Mouse (Mus musculus): ENCODE measurements around the gene Acp7. TPM values are rescaled to one million over a fixed set of nuclear protein-coding genes. Genes with fewer than 3 reads are reported as not detected.
A peak's percentile ranks its signal among the peaks of the same experiment; 100 is the strongest.

Acp7 gene
- polyA plus RNA-seq, 1 experiment from 2014 or later = 0.29 TPM

- peak overlapping the region; percentile 20; the same call in 1 of the 2 replicates for H3K27ac ChIP-seq (replicated peaks)
- H3K9ac ChIP-seq = no peak overlapping the region
- no peak for ATAC-seq (ENCODE audit: low FRiP score, low read depth)
- H3K27me3 ChIP-seq = no peaks in the 10 kb centered on the region
- peaks cover 11% of the 10 kb centered on the region for H3K4me1 ChIP-seq (replicated peaks)
- 61% methylated on average over 12 of the region's 12 CpGs for WGBS
- peaks cover 15% of the 10 kb centered on the region for H3K36me3 ChIP-seq
- no peaks in the 10 kb centered on the region for H3K9me3 ChIP-seq
- H3K4me2 ChIP-seq = no peak overlapping the region
- H3K4me3 ChIP-seq = no peak overlapping the region
Measured at GRCm38 (mm10) chr7:28570291-28570981, 60.7 kb downstream of the Acp7 start.

GRCm38 (mm10) chr7:28568253-28568652 lies 62.9 kb downstream of the Acp7 start:
- Histone ChIP-seq H3K4me1 (replicated peaks) (peaks cover 11% of the 10 kb centered on the region), H3K36me3 (peaks cover 18% of the 10 kb centered on the region), H3K27ac (replicated peaks) (no peak overlapping the region), H3K27me3 (no peaks in the 10 kb centered on the region), H3K4me2 (no peak overlapping the region), H3K9me3 (no peaks in the 10 kb centered on the region), H3K9ac (no peak overlapping the region), H3K4me3 (no peak overlapping the region)
- no peak for ATAC-seq (ENCODE audit: low FRiP score, low read depth)

GRCm38 (mm10) chr7:28567539-28567938 lies 63.6 kb downstream of the Acp7 start:
- WGBS = 93% methylated on average over 4 of the region's 4 CpGs
- no peaks in the 10 kb centered on the region for H3K27me3 ChIP-seq
- no peak overlapping the region for H3K9ac ChIP-seq
- H3K4me1 ChIP-seq (replicated peaks) = peaks cover 11% of the 10 kb centered on the region
- ATAC-seq (ENCODE audit: low FRiP score, low read depth) = no peak
- no peak overlapping the region for H3K27ac ChIP-seq (replicated peaks)
- H3K36me3 ChIP-seq = peaks cover 18% of the 10 kb centered on the region
- no peaks in the 10 kb centered on the region for H3K9me3 ChIP-seq
- no peak overlapping the region for H3K4me3 ChIP-seq
- no peak overlapping the region for H3K4me2 ChIP-seq

GRCm38 (mm10) chr7:28565407-28565806 lies 65.7 kb downstream of the Acp7 start:
- H3K9ac ChIP-seq = no peak overlapping the region
- H3K36me3 ChIP-seq = peaks cover 18% of the 10 kb centered on the region
- H3K4me1 ChIP-seq (replicated peaks) = peaks cover 3% of the 10 kb centered on the region; the same call in 1 of the 2 replicates
- no peak overlapping the region for H3K27ac ChIP-seq (replicated peaks)
- ATAC-seq (ENCODE audit: low FRiP score, low read depth) = no peak
- H3K4me3 ChIP-seq = no peak overlapping the region
- H3K27me3 ChIP-seq = no peaks in the 10 kb centered on the region
- 70% methylated on average over 5 of the region's 5 CpGs for WGBS
- no peak overlapping the region for H3K4me2 ChIP-seq
- H3K9me3 ChIP-seq = no peaks in the 10 kb centered on the region

GRCm38 (mm10) chr7:28562951-28563350 lies 68.2 kb downstream of the Acp7 start:
- H3K9me3 ChIP-seq = no peaks in the 10 kb centered on the region
- no peak overlapping the region for H3K9ac ChIP-seq
- H3K27me3 ChIP-seq = no peaks in the 10 kb centered on the region
- no peak overlapping the region for H3K4me2 ChIP-seq
- no peak for ATAC-seq (ENCODE audit: low FRiP score, low read depth)
- WGBS = 95% methylated on average over 13 of the region's 13 CpGs
- H3K4me1 ChIP-seq (replicated peaks) = no peaks in the 10 kb centered on the region
- H3K36me3 ChIP-seq = peaks cover 32% of the 10 kb centered on the region
- H3K4me3 ChIP-seq = no peak overlapping the region
- H3K27ac ChIP-seq (replicated peaks) = no peak overlapping the region

- no peak overlapping the region for H3K9ac ChIP-seq
- no peaks in the 10 kb centered on the region for H3K9me3 ChIP-seq
- H3K4me2 ChIP-seq = no peak overlapping the region
- no peak for ATAC-seq (ENCODE audit: low FRiP score, low read depth)
- peaks cover 26% of the 10 kb centered on the region for H3K36me3 ChIP-seq
- no peak overlapping the region for H3K27ac ChIP-seq (replicated peaks)
- no peaks in the 10 kb centered on the region for H3K27me3 ChIP-seq
- H3K4me3 ChIP-seq = no peak overlapping the region
- WGBS = 85% methylated on average over 13 of the region's 13 CpGs
- H3K4me1 ChIP-seq (replicated peaks) = no peaks in the 10 kb centered on the region
Measured at GRCm38 (mm10) chr7:28562371-28562770, 68.8 kb downstream of the Acp7 start.

- Histone ChIP-seq H3K27me3 (no peaks in the 10 kb centered on the region), H3K27ac (replicated peaks) (no peak overlapping the region), H3K9me3 (no peaks in the 10 kb centered on the region), H3K36me3 (peaks cover 22% of the 10 kb centered on the region), H3K4me1 (replicated peaks) (no peaks in the 10 kb centered on the region), H3K9ac (no peak overlapping the region), H3K4me2 (no peak overlapping the region), H3K4me3 (no peak overlapping the region)
- 87% methylated on average over 11 of the region's 11 CpGs for WGBS
- no peak for ATAC-seq (ENCODE audit: low FRiP score, low read depth)
Measured at GRCm38 (mm10) chr7:28561967-28562366, 69.2 kb downstream of the Acp7 start.

- Histone ChIP-seq H3K9me3 (no peaks in the 10 kb centered on the region), H3K27me3 (no peaks in the 10 kb centered on the region), H3K4me3 (no peak overlapping the region), H3K4me2 (no peak overlapping the region), H3K27ac (replicated peaks) (no peak overlapping the region), H3K36me3 (peaks cover 17% of the 10 kb centered on the region; the same call in 1 of the 2 replicates), H3K4me1 (replicated peaks) (no peaks in the 10 kb centered on the region), H3K9ac (no peak overlapping the region)
- ATAC-seq (ENCODE audit: low FRiP score, low read depth) = no peak
- 93% methylated on average over 10 of the region's 10 CpGs for WGBS
Measured at GRCm38 (mm10) chr7:28560856-28561255, 70.3 kb downstream of the Acp7 start.

- H3K36me3 ChIP-seq = peaks cover 14% of the 10 kb centered on the region; the same call in 1 of the 2 replicates
- H3K27ac ChIP-seq (replicated peaks) = no peak overlapping the region
- WGBS = 61% methylated on average over 4 of the region's 4 CpGs
- no peaks in the 10 kb centered on the region for H3K27me3 ChIP-seq
- ATAC-seq (ENCODE audit: low FRiP score, low read depth) = no peak
- H3K4me1 ChIP-seq (replicated peaks) = no peaks in the 10 kb centered on the region
- no peaks in the 10 kb centered on the region for H3K9me3 ChIP-seq
- H3K9ac ChIP-seq = no peak overlapping the region
- no peak overlapping the region for H3K4me2 ChIP-seq
- no peak overlapping the region for H3K4me3 ChIP-seq
Measured at GRCm38 (mm10) chr7:28558486-28558885, 72.6 kb downstream of the Acp7 start.

GRCm38 (mm10) chr7:28557708-28558107 lies 73.4 kb downstream of the Acp7 start:
- ATAC-seq (ENCODE audit: low FRiP score, low read depth) = no peak
- no peak overlapping the region for H3K4me3 ChIP-seq
- H3K9me3 ChIP-seq = no peaks in the 10 kb centered on the region
- no peak overlapping the region for H3K9ac ChIP-seq
- no peak overlapping the region for H3K4me2 ChIP-seq
- H3K4me1 ChIP-seq (replicated peaks) = no peaks in the 10 kb centered on the region
- no peaks in the 10 kb centered on the region for H3K27me3 ChIP-seq
- no peak overlapping the region for H3K27ac ChIP-seq (replicated peaks)
- H3K36me3 ChIP-seq = peaks cover 14% of the 10 kb centered on the region; the same call in 1 of the 2 replicates
- 82% methylated on average over 6 of the region's 6 CpGs for WGBS

Small RNA genes within 50 kb of the gene (microRNA-seq; reads per million reads assigned to microRNA genes)
- gene Mir7049 = not detected

Other genes with a start within 250 kb of the Acp7 start
- 46.1 and 46.6 TPM in 2 replicates for gene Med29, start 238.6 kb downstream of the Acp7 start, polyA plus RNA-seq (2015; fragmentation: Nextera tagmentation; extraction: Ambion mirVana)
- 93.3 and 96.8 TPM in 2 replicates for gene Paf1, start 238.4 kb downstream of the Acp7 start, polyA plus RNA-seq (2015; fragmentation: Nextera tagmentation; extraction: Ambion mirVana)
- gene Gmfg, start 193.9 kb downstream of the Acp7 start, polyA plus RNA-seq (2015; fragmentation: Nextera tagmentation; extraction: Ambion mirVana) = 4.1 and 4.9 TPM in 2 replicates
- 20.3 and 25.5 TPM in 2 replicates for gene Lrfn1, start 179.4 kb downstream of the Acp7 start, polyA plus RNA-seq (2015; fragmentation: Nextera tagmentation; extraction: Ambion mirVana)
- gene Ifnl2, start 120.9 kb downstream of the Acp7 start, polyA plus RNA-seq (2015; fragmentation: Nextera tagmentation; extraction: Ambion mirVana) = not detected in 2 replicates
- not detected in 2 replicates for gene Ifnl3, start 108.5 kb downstream of the Acp7 start, polyA plus RNA-seq (2015; fragmentation: Nextera tagmentation; extraction: Ambion mirVana)
- not detected in 2 replicates for gene Sycn, start 90.4 kb downstream of the Acp7 start, polyA plus RNA-seq (2015; fragmentation: Nextera tagmentation; extraction: Ambion mirVana)
- 0.19 TPM in 1 of 2 replicates, not detected in the other for gene Nccrp1, start 84.1 kb downstream of the Acp7 start, polyA plus RNA-seq (2015; fragmentation: Nextera tagmentation; extraction: Ambion mirVana)
- 23.3 and 28.1 TPM in 2 replicates for gene Samd4b, start 33.2 kb downstream of the Acp7 start, polyA plus RNA-seq (2015; fragmentation: Nextera tagmentation; extraction: Ambion mirVana)
- gene Pak4, start 33.1 kb downstream of the Acp7 start, polyA plus RNA-seq (2015; fragmentation: Nextera tagmentation; extraction: Ambion mirVana) = 20.2 TPM in 2 replicates
- 10.1 and 13.4 TPM in 2 replicates for gene Fbxo27, start 61.5 kb upstream of the Acp7 start, polyA plus RNA-seq (2015; fragmentation: Nextera tagmentation; extraction: Ambion mirVana)
- gene Fbxo17, start 85.5 kb upstream of the Acp7 start, polyA plus RNA-seq (2015; fragmentation: Nextera tagmentation; extraction: Ambion mirVana) = 4.1 and 5.2 TPM in 2 replicates
- gene Mrps12, start 110.5 kb upstream of the Acp7 start, polyA plus RNA-seq (2015; fragmentation: Nextera tagmentation; extraction: Ambion mirVana) = 113 TPM in 2 replicates
- gene Sars2, start 110.7 kb upstream of the Acp7 start, polyA plus RNA-seq (2015; fragmentation: Nextera tagmentation; extraction: Ambion mirVana) = 19.5 TPM in 2 replicates
- 0.54 and 0.71 TPM in 2 replicates for gene Ccer2, start 124.8 kb upstream of the Acp7 start, polyA plus RNA-seq (2015; fragmentation: Nextera tagmentation; extraction: Ambion mirVana)
- 112 and 125 TPM in 2 replicates for gene Sirt2, start 135.4 kb upstream of the Acp7 start, polyA plus RNA-seq (2015; fragmentation: Nextera tagmentation; extraction: Ambion mirVana)
- gene Nfkbib, start 136.2 kb upstream of the Acp7 start, polyA plus RNA-seq (2015; fragmentation: Nextera tagmentation; extraction: Ambion mirVana) = 66.3 and 69.0 TPM in 2 replicates
- gene Rinl, start 157.6 kb upstream of the Acp7 start, polyA plus RNA-seq (2015; fragmentation: Nextera tagmentation; extraction: Ambion mirVana) = 2.6 and 2.7 TPM in 2 replicates
- gene Hnrnpl, start 177.2 kb upstream of the Acp7 start, polyA plus RNA-seq (2015; fragmentation: Nextera tagmentation; extraction: Ambion mirVana) = 162 and 180 TPM in 2 replicates
- gene Ech1, start 193.9 kb upstream of the Acp7 start, polyA plus RNA-seq (2015; fragmentation: Nextera tagmentation; extraction: Ambion mirVana) = 97.8 and 98.0 TPM in 2 replicates
- gene Lgals4, start 202.5 kb upstream of the Acp7 start, polyA plus RNA-seq (2015; fragmentation: Nextera tagmentation; extraction: Ambion mirVana) = 5.7 and 7.2 TPM in 2 replicates
- 4.7 and 7.9 TPM in 2 replicates for gene Lgals7, start 232.5 kb upstream of the Acp7 start, polyA plus RNA-seq (2015; fragmentation: Nextera tagmentation; extraction: Ambion mirVana)

Measured in hindbrain, embryonic 15.5 days (tissue).